Mouse (Mus musculus) spleen, adult 2 months (tissue): ENCODE measurements around the gene Cit. TPM values are rescaled to one million over a fixed set of nuclear protein-coding genes. Genes with fewer than 3 reads are reported as not detected.
A peak's percentile ranks its signal among the peaks of the same experiment; 100 is the strongest.

Experiments used
- DNase-seq, 2 experiments: peaks; one replicate each; pipeline versions ENCODE4 v3.0.0 to v3.0.0-alpha.2; 2012 to 2021; ENCODE audit warnings: low spot score in 2 of 2, low read depth in 1 of 2
- H3K27ac ChIP-seq: fragments of 200-500 bp; 2 replicates; pipeline ENCODE4 v1.5.1; 2012; ENCODE audit warnings: low read length, inconsistent platforms; ENCODE audit not compliant: insufficient read depth
- H3K27me3 ChIP-seq: fragments of 200-500 bp; 2 replicates; pipeline ENCODE4 v1.6.1; 2012; ENCODE audit warnings: mild to moderate bottlenecking, moderate library complexity, low read length, inconsistent platforms; ENCODE audit not compliant: control insufficient read depth, insufficient read depth
- H3K36me3 ChIP-seq: fragments of 200-500 bp; 2 replicates; pipeline ENCODE4 v1.6.1; 2012; ENCODE audit warnings: mild to moderate bottlenecking, low read length, inconsistent platforms; ENCODE audit not compliant: control insufficient read depth, insufficient read depth
- H3K4me1 ChIP-seq: fragments of 200-500 bp; 2 replicates; pipeline ENCODE4 v1.6.1; 2011; ENCODE audit warnings: inconsistent platforms; ENCODE audit not compliant: control insufficient read depth, insufficient read depth, insufficient read length
- H3K4me3 ChIP-seq: fragments of 200-500 bp; 2 replicates; pipeline ENCODE4 v1.5.1; 2011; ENCODE audit warnings: mild to moderate bottlenecking, inconsistent platforms; ENCODE audit not compliant: insufficient read depth, insufficient read length; ENCODE audit errors: extremely low read depth
- CTCF ChIP-seq: fragments of 200-500 bp; IDR thresholded peaks from 2 replicates; pipeline ENCODE4 v1.5.1; 2011; ENCODE audit warnings: mild to moderate bottlenecking, inconsistent platforms; ENCODE audit not compliant: insufficient read depth, insufficient read length, insufficient replicate concordance; ENCODE audit errors: extremely low read depth
- POLR2A ChIP-seq: fragments of 200-500 bp; IDR thresholded peaks from 2 replicates; pipeline ENCODE4 v1.6.1; 2011; ENCODE audit warnings: low read depth, low read length, inconsistent platforms
- WGBS: fragments of 180-500 bp; shearing (Covaris S2); methylation state at CpG from one replicate; pipeline ENCODE4 v1.1.7; 2018; 5-methylcytosine and 5-hydroxymethylcytosine counted together
- polyA plus RNA-seq: library from polyadenylated mRNA; depleted of rRNA; stranded (reverse); fragments of >200 nt; gene quantifications from 2 replicates; pipeline ENCODE4 v1.2.3, GENCODE M21; 2012

Gene Cit
- polyA plus RNA-seq, 1 experiment = 6.3 TPM

DNA sequence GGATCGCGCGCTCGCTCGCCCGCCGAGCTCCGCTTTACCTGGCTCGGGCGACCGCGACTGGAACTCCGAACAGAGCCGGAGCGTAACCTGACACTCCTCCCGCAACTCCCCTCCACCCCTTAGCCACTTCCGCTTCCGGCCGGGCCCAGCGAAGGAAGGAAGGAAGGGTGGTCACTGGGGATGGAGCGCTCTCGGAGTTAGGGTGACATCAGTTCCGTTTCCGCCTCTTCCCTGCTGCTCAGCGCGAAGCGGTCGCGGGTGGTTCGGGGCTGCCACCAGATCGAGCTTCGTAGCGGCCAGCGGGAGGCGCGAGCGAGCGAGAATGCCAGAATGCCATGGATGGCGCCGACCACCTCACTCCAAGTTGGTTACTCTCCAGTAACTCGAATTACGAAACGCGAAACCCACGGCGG lies 179.3 kb downstream of the Cit start, which contains the start of gene Prkab1:
TSS of gene Prkab1 (minus strand) at position 182 of the 413 bp plus-strand sequence.
- 1% methylated on average over 45 of the region's 46 CpGs for WGBS
- Histone ChIP-seq H3K27ac (peak within 1 kb of the TSS; percentile 68), H3K27me3 (no peaks in the 10 kb centered on the region), H3K4me3 (peak within 1 kb of the TSS; percentile 77), H3K4me1 (peaks cover 2% of the 10 kb centered on the region; the same call in 1 of the 2 replicates), H3K36me3 (peaks cover 20% of the 10 kb centered on the region)
- DNase-seq = peak; percentile 87 to 92
- TF ChIP-seq POLR2A (peak; percentile 84), CTCF (peak; percentile 25; the same call in 1 of the 2 replicates)

DNA sequence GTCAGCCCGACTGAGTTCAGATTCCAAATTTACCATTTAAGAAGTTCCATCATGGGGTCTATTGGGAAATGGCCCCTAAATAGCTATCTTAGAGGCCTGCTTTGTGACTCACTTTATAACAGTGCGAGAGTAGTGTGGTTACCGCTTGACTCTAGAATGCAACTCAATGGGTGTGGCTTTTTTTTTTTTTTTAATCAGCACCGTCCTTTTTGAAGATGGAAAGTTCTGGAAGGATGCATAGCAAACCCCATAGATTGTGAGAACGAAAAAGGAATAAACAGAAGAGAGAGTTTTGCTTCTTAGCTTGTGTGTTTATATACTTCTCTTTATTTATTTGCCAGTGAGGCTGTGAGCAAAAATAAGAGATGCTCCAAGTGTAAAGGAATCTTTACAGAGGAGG lies 181.0 kb downstream of the Cit start:
- 76% methylated on average over 5 of the region's 5 CpGs for WGBS
- Histone ChIP-seq H3K4me1 (peaks cover 4% of the 10 kb centered on the region; the same call in 1 of the 2 replicates), H3K27me3 (no peaks in the 10 kb centered on the region), H3K36me3 (peaks cover 5% of the 10 kb centered on the region), H3K4me3 (no peak overlapping the region), H3K27ac (no peak overlapping the region)
- no peak for DNase-seq
- TF ChIP-seq CTCF = no peak
- TF ChIP-seq POLR2A = no peak

DNA sequence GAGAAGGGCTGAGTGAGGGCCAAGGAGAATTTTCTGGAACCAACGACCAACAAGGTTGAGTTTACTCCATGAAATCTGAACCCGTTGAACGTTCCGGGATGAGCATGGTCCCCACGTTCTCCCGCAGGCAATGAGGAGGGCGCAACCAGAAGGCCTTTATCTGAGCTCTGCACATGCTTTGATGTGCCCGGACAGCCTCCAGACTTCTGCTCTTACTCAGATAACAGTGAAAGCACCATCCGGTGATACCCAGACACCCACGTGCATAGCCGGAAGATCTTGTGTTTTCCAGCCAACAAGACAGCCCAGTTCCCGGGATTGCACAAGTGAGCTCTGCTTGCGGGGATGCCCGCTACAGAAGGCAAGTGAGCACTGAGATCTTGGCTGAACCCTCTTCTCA lies 181.5 kb downstream of the Cit start:
- no peak for TF ChIP-seq CTCF
- no peak for TF ChIP-seq POLR2A
- Histone ChIP-seq H3K36me3 (peaks cover 2% of the 10 kb centered on the region; the same call in 1 of the 2 replicates), H3K27me3 (no peaks in the 10 kb centered on the region), H3K4me1 (peaks cover 4% of the 10 kb centered on the region; the same call in 1 of the 2 replicates), H3K27ac (peak overlapping the region; percentile 7; the same call in 1 of the 2 replicates), H3K4me3 (no peak overlapping the region)
- 85% methylated on average over 14 of the region's 14 CpGs for WGBS
- DNase-seq = no peak

DNA sequence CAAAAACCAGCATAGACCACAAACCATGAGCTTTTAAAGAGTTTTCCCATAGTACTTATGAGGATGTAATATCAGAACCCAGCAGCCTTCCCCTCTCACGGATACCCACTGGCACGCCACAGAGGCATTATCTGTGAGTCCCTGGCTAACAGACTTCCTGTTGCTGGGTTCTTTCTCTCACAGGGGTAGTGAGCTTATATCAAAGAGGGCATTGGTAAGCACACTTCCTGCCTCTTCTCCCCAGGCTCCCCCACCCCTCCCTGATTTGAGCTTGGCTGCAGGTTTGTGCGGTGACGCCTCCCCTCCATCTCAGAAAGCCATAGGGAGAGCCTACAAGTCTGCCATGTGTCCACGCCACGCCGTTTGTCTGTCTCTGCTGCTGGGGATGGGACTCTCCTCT lies 184.0 kb downstream of the Cit start:
- 8% methylated on average over 7 of the region's 7 CpGs for WGBS
- Histone ChIP-seq H3K4me3 (peak overlapping the region; percentile 44), H3K36me3 (no peaks in the 10 kb centered on the region), H3K27ac (peak overlapping the region; percentile 82), H3K27me3 (no peaks in the 10 kb centered on the region), H3K4me1 (peaks cover 4% of the 10 kb centered on the region; the same call in 1 of the 2 replicates)
- peak; percentile 28; the same call in 1 of the 2 replicates for TF ChIP-seq POLR2A
- TF ChIP-seq CTCF = no peak
- peak; percentile 33 to 40 for DNase-seq

DNA sequence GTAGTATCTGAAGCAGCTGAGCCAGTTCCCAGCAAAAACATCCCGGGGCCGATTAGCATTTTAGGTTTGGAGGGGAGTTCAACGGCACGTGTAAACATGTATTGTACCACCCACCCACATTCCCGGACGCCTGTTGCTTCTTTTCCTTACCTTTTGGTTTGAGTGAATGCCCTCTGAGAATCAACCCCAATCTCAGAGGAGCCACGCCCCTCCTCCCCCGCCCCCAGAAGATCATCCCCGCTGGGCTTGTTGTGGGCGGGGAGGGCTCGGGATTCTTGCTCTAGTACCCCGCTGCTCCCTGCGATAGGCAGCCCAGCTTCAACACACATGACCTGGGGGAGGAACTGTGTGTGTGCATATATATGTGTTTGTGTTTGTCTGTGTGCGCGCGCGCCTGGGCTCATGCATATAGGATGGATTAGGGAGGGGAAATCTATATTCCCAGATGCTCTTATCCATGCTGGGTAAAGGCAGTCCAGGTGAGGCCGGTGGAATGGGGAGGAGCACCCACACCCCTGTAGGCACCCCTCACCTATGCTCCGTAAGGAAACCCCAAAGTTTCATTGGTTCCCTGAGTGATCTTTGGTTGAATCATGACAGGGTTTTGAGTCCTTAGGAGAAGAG lies 185.6 kb downstream of the Cit start:
- no peak overlapping the region for H3K4me3 ChIP-seq
- no peak for DNase-seq
- whole genome bisulfite sequencing = 45% methylated on average over 19 of the region's 19 CpGs
- H3K27ac ChIP-seq = no peak overlapping the region
- peaks cover 4% of the 10 kb centered on the region; the same call in 1 of the 2 replicates for H3K4me1 ChIP-seq
- H3K27me3 ChIP-seq = no peaks in the 10 kb centered on the region
- TF ChIP-seq POLR2A (no peak), CTCF (no peak)
- H3K36me3 ChIP-seq = no peaks in the 10 kb centered on the region

DNA sequence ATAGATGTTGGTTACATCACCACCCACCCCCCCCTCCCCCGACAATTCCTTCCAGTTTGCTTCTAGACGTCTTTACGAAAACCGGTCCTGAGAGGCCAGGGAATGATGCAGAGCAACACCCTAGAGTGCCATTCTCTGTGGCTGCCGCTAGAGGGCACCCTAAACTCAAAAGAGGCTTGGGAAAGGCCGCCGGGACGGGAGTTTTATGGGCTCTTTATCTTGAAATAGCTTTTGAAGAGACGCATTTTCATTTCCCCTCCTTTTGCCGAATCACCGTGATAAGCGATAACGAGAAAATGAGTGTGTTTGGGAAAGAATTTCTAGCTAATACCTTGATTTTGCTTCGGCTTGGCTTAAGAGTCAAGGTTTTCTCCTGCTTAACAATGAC lies 186.1 kb downstream of the Cit start:
- no peak overlapping the region for H3K27ac ChIP-seq
- no peak overlapping the region for H3K4me3 ChIP-seq
- H3K36me3 ChIP-seq = no peaks in the 10 kb centered on the region
- TF ChIP-seq CTCF (peak; percentile 77; the same call in 1 of the 2 replicates), POLR2A (no peak)
- WGBS = 3% methylated on average over 14 of the region's 14 CpGs
- peaks cover 4% of the 10 kb centered on the region; the same call in 1 of the 2 replicates for H3K4me1 ChIP-seq
- DNase-seq = peak; percentile 34 to 61
- no peaks in the 10 kb centered on the region for H3K27me3 ChIP-seq

DNA sequence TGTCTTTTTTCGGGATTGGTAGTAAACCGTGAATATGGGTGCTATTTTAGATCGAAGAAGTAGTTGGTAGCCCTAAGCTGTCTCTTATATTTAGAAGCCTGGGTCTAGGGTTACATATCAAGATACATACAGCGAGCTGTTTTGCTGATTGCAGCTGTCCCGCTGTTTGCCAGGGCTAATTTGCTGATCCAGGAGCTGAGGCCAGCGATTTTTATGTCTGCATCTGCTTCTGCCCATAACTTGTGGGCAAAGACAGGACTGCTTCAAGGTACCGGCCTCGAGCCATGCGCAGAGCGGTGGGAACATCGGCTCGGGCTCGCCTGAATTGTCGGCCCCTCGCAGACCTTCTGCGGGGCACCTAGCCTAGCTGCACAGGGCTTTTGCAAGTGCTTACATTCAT lies 191.4 kb downstream of the Cit start:
- WGBS = 90% methylated on average over 16 of the region's 16 CpGs

More for the DNA sequence above, 191.4 kb downstream of the Cit start:
- no peak for DNase-seq
- H3K27me3 ChIP-seq = 0 out of 2 replicates have a peak, but pooled peaks cover 2% of the 10 kb centered on the region
- H3K27ac ChIP-seq = no peak overlapping the region
- no peaks in the 10 kb centered on the region for H3K36me3 ChIP-seq
- TF ChIP-seq CTCF (no peak), POLR2A (no peak)
- H3K4me3 ChIP-seq = no peak overlapping the region
- no peaks in the 10 kb centered on the region for H3K4me1 ChIP-seq
